Mouse (Mus musculus): ENCODE data around the gene Taf8.

GRCm38 (mm10) chr17:47543051-47543650, 41.1 kb upstream of the Taf8 start:
- no peak for TF ChIP-seq POLR2A (IDR thresholded peaks at IDR 0.05; ENCODE audit: low read depth, low read length)
- no peak for TF ChIP-seq CTCF (IDR thresholded peaks at IDR 0.05; ENCODE audit: extremely low read depth, insufficient read length, insufficient replicate concordance, low read depth, low read length)

All from small intestine, adult 2 months (tissue).